Mouse (Mus musculus) testis, postnatal 14 days (tissue): ENCODE results near the gene Camta1.

ENCODE experiments used
- DNase-seq: peaks from one replicate; pipeline ENCODE4 v3.0.0; 2021; ENCODE audit warnings: low spot score

Gene Camta1

GRCm38 (mm10) chr4:151200316-151200715 lies 661.4 kb downstream of the Camta1 start:
- no peak for DNase-seq

GRCm38 (mm10) chr4:151195126-151195525 lies 666.5 kb downstream of the Camta1 start:
- no peak for DNase-seq

- DNase-seq = no peak
These were observed 667.0 kb downstream of the Camta1 start for GRCm38 (mm10) chr4:151194715-151195097.

GRCm38 (mm10) chr4:151194030-151194714 lies 667.5 kb downstream of the Camta1 start:
- DNase-seq = no peak

GRCm38 (mm10) chr4:151186447-151186846 lies 675.2 kb downstream of the Camta1 start:
- DNase-seq = peak; percentile 46

GRCm38 (mm10) chr4:151185750-151186149 lies 675.9 kb downstream of the Camta1 start:
- DNase-seq = no peak

GRCm38 (mm10) chr4:151180394-151180902 lies 681.2 kb downstream of the Camta1 start:
- DNase-seq = no peak

- DNase-seq = no peak
These were observed 682.0 kb downstream of the Camta1 start for GRCm38 (mm10) chr4:151179639-151180038.

- no peak for DNase-seq
These were observed 682.7 kb downstream of the Camta1 start for GRCm38 (mm10) chr4:151178970-151179378.

- DNase-seq = no peak
These were observed 689.1 kb downstream of the Camta1 start for GRCm38 (mm10) chr4:151172526-151172925.

GRCm38 (mm10) chr4:151171117-151171516 lies 690.6 kb downstream of the Camta1 start:
- no peak for DNase-seq

GRCm38 (mm10) chr4:151170658-151171057 lies 691.0 kb downstream of the Camta1 start:
- no peak for DNase-seq

- DNase-seq = no peak
These were observed 694.7 kb downstream of the Camta1 start for GRCm38 (mm10) chr4:151166969-151167368.

- DNase-seq = peak; percentile 59
These were observed 696.1 kb downstream of the Camta1 start for GRCm38 (mm10) chr4:151165539-151165938.

GRCm38 (mm10) chr4:151164309-151164708 lies 697.4 kb downstream of the Camta1 start:
- DNase-seq = no peak

GRCm38 (mm10) chr4:151161869-151162268 lies 699.8 kb downstream of the Camta1 start:
- no peak for DNase-seq

- no peak for DNase-seq
These were observed 700.7 kb downstream of the Camta1 start for GRCm38 (mm10) chr4:151160932-151161331.

GRCm38 (mm10) chr4:151160476-151160875 lies 701.2 kb downstream of the Camta1 start:
- no peak for DNase-seq

- no peak for DNase-seq
These were observed 703.4 kb downstream of the Camta1 start for GRCm38 (mm10) chr4:151158250-151158649.

- DNase-seq = peak; percentile 76
These were observed 704.8 kb downstream of the Camta1 start for GRCm38 (mm10) chr4:151156904-151157303.

GRCm38 (mm10) chr4:151155587-151155986 lies 706.1 kb downstream of the Camta1 start:
- DNase-seq = no peak

- DNase-seq = no peak
These were observed 707.4 kb downstream of the Camta1 start for GRCm38 (mm10) chr4:151154306-151154705.

GRCm38 (mm10) chr4:151152010-151152409 lies 709.7 kb downstream of the Camta1 start:
- no peak for DNase-seq

GRCm38 (mm10) chr4:151150842-151151241 lies 710.8 kb downstream of the Camta1 start:
- no peak for DNase-seq
